Mouse (Mus musculus) testis, adult 2 months (tissue): ENCODE results near the gene N4bp3.

ENCODE experiments used
- CTCF ChIP-seq: fragments of 200-500 bp; IDR thresholded peaks from 2 replicates; pipeline ENCODE4 v1.5.1; 2012; ENCODE audit warnings: low read depth, mild to moderate bottlenecking, inconsistent platforms, low read length, moderate library complexity; ENCODE audit not compliant: control insufficient read depth, insufficient read depth, insufficient replicate concordance
- POLR2A ChIP-seq: fragments of 200-500 bp; IDR thresholded peaks from 2 replicates; pipeline ENCODE4 v1.6.1; 2012; ENCODE audit warnings: low read depth, mild to moderate bottlenecking, inconsistent platforms, low read length, moderate library complexity; ENCODE audit not compliant: control insufficient read depth

GRCm38 (mm10) chr11:51593849-51594248 is 56.8 kb downstream of the N4bp3 start:
- TF ChIP-seq CTCF (no peak), POLR2A (no peak)
